ENCODE assay signal across 25 mouse cellular contexts in genomic region chr6:39369631-39370030, GRCm38 (mm10). TPM values are rescaled to one million over a fixed set of nuclear protein-coding genes. Genes with fewer than 3 reads are reported as not detected.
DNase-seq lines count a peak whose midpoint lies in the region; ATAC-seq and TF ChIP-seq lines count a peak whose summit lies in the region.
"Had no signal": no experiment of that assay in that cellular context is flagged by ENCODE, and none has a peak within 500 bp of the region (broad histone marks: within the 10 kb centered on the region; RNA-seq: fewer than 3 reads in every experiment).

No protein-coding gene starts in this region.

- WGBS in forebrain, embryonic 16.5 days = 48% methylated on average over 3 of the region's 3 CpGs
- WGBS in forebrain, embryonic 11.5 days = 88% methylated on average over 3 of the region's 3 CpGs
- whole genome bisulfite sequencing in midbrain, embryonic 11.5 days = 87% methylated on average over 3 of the region's 3 CpGs
- WGBS in midbrain, postnatal 0 days = 77% methylated on average over 3 of the region's 3 CpGs
- WGBS in embryonic facial prominence, embryonic 15.5 days = 29% methylated on average over 3 of the region's 3 CpGs

- TF ChIP-seq POLR2A in MEL (IDR thresholded peaks at IDR 0.05; ENCODE audit: control insufficient read depth in 1 of 2, insufficient read depth in 1 of 2, low read depth in 1 of 2, low read length in 2 of 2, poor library complexity in 1 of 2) = no peak

- H3K9ac ChIP-seq in forebrain, embryonic 16.5 days (replicated peaks; ENCODE audit: low read depth, low read length) = no peak overlapping the region
- H3K9ac ChIP-seq in forebrain, embryonic 11.5 days (ENCODE audit: low read length) = no peak overlapping the region
- no peak overlapping the region for H3K9ac ChIP-seq in midbrain, embryonic 11.5 days (ENCODE audit: low read length)
- no peak overlapping the region for H3K9ac ChIP-seq in midbrain, postnatal 0 days (replicated peaks; ENCODE audit: low read length, poor library complexity, severe bottlenecking)
- no peak overlapping the region for H3K9ac ChIP-seq in MEL (ENCODE audit: control insufficient read depth, low read depth, low read length, poor library complexity, severe bottlenecking)
- no peak overlapping the region for H3K9ac ChIP-seq in embryonic facial prominence, embryonic 15.5 days
- H3K9ac ChIP-seq: embryonic facial prominence, embryonic 13.5 days; forebrain, embryonic 13.5 days; forebrain, embryonic 15.5 days had no signal

- no peaks in the 10 kb centered on the region for H3K27me3 ChIP-seq in forebrain, embryonic 16.5 days (replicated peaks; ENCODE audit: control insufficient read depth, insufficient read depth, low read length)
- H3K27me3 ChIP-seq in forebrain, embryonic 11.5 days (ENCODE audit: control insufficient read depth, insufficient read depth, low read length) = no peaks in the 10 kb centered on the region
- no peaks in the 10 kb centered on the region for H3K27me3 ChIP-seq in midbrain, embryonic 11.5 days (ENCODE audit: control insufficient read depth, insufficient read depth, low read length)
- H3K27me3 ChIP-seq in midbrain, postnatal 0 days (ENCODE audit: insufficient read depth, low read length) = no peaks in the 10 kb centered on the region
- no peaks in the 10 kb centered on the region for H3K27me3 ChIP-seq in MEL (ENCODE audit: control insufficient read depth in 1 of 2, insufficient read depth in 2 of 2, low read length in 2 of 2)
- H3K27me3 ChIP-seq in embryonic facial prominence, embryonic 15.5 days = no peaks in the 10 kb centered on the region
- H3K27me3 ChIP-seq: embryonic facial prominence, embryonic 13.5 days; forebrain, embryonic 13.5 days; forebrain, embryonic 15.5 days; Patski had no signal

- H3K4me2 ChIP-seq in forebrain, embryonic 16.5 days (ENCODE audit: low read length) = no peak overlapping the region
- no peak overlapping the region for H3K4me2 ChIP-seq in forebrain, embryonic 11.5 days (ENCODE audit: low read depth, low read length, severe bottlenecking)
- no peak overlapping the region for H3K4me2 ChIP-seq in midbrain, embryonic 11.5 days
- H3K4me2 ChIP-seq in midbrain, postnatal 0 days (ENCODE audit: low read depth, low read length, poor library complexity, severe bottlenecking) = no peak overlapping the region
- H3K4me2 ChIP-seq in embryonic facial prominence, embryonic 15.5 days (replicated peaks) = no peak overlapping the region
- H3K4me2 ChIP-seq: embryonic facial prominence, embryonic 13.5 days; forebrain, embryonic 13.5 days; forebrain, embryonic 15.5 days had no signal

- TF ChIP-seq RAD21 in MEL (IDR thresholded peaks at IDR 0.05; ENCODE audit: low read depth, low read length) = no peak

- no peaks in the 10 kb centered on the region for H3K9me3 ChIP-seq in forebrain, embryonic 16.5 days (ENCODE audit: control insufficient read depth, low read length)
- H3K9me3 ChIP-seq in forebrain, embryonic 11.5 days (ENCODE audit: control insufficient read depth, low read length) = no peaks in the 10 kb centered on the region
- no peaks in the 10 kb centered on the region for H3K9me3 ChIP-seq in midbrain, embryonic 11.5 days (ENCODE audit: control insufficient read depth, low read length)
- H3K9me3 ChIP-seq in midbrain, postnatal 0 days (ENCODE audit: low read length) = no peaks in the 10 kb centered on the region
- no peaks in the 10 kb centered on the region for H3K9me3 ChIP-seq in MEL (replicated peaks; ENCODE audit: insufficient read depth, low read length)
- H3K9me3 ChIP-seq in embryonic facial prominence, embryonic 15.5 days (replicated peaks) = no peaks in the 10 kb centered on the region
- H3K9me3 ChIP-seq: embryonic facial prominence, embryonic 13.5 days; forebrain, embryonic 10.5 days; forebrain, embryonic 13.5 days; forebrain, embryonic 15.5 days had no signal

- H3K4me3 ChIP-seq in forebrain, embryonic 16.5 days (replicated peaks; ENCODE audit: low read length) = no peak overlapping the region
- no peak overlapping the region for H3K4me3 ChIP-seq in forebrain, embryonic 11.5 days (ENCODE audit: low read depth, low read length)
- H3K4me3 ChIP-seq in midbrain, embryonic 11.5 days (ENCODE audit: low read depth, low read length) = no peak overlapping the region
- H3K4me3 ChIP-seq in midbrain, postnatal 0 days (ENCODE audit: low read depth, low read length) = no peak overlapping the region
- no peak overlapping the region for H3K4me3 ChIP-seq in MEL (ENCODE audit: control insufficient read depth in 1 of 2, insufficient read depth in 1 of 2, low read depth in 2 of 2, low read length in 2 of 2)
- no peak overlapping the region for H3K4me3 ChIP-seq in embryonic facial prominence, embryonic 15.5 days (replicated peaks)
- H3K4me3 ChIP-seq: embryonic facial prominence, embryonic 13.5 days; erythroblast, embryonic 14.5 days; forebrain, embryonic 10.5 days; forebrain, embryonic 13.5 days; forebrain, embryonic 15.5 days had no signal

- H3K36me3 ChIP-seq in forebrain, embryonic 16.5 days (ENCODE audit: control insufficient read depth, insufficient read depth) = peaks cover 4% of the 10 kb centered on the region
- H3K36me3 ChIP-seq in forebrain, embryonic 11.5 days (ENCODE audit: control insufficient read depth, insufficient read depth, low read length) = no peaks in the 10 kb centered on the region; the same call in 1 of the 2 replicates
- H3K36me3 ChIP-seq in midbrain, embryonic 11.5 days (ENCODE audit: control insufficient read depth, insufficient read depth, low read length) = no peaks in the 10 kb centered on the region
- no peaks in the 10 kb centered on the region for H3K36me3 ChIP-seq in midbrain, postnatal 0 days (ENCODE audit: insufficient read depth, low read length)
- H3K36me3 ChIP-seq in MEL (ENCODE audit: control insufficient read depth in 1 of 2, insufficient read depth in 2 of 2, low read length in 2 of 2) = peaks cover 0 to 2% of the 10 kb centered on the region in 2 experiments; a peak in 1 of 4 replicates
- H3K36me3 ChIP-seq in embryonic facial prominence, embryonic 15.5 days = peaks cover 18% of the 10 kb centered on the region

- no peaks in the 10 kb centered on the region for H3K79me2 ChIP-seq in MEL (ENCODE audit: control insufficient read depth, insufficient read depth, low read length, poor library complexity)

- TF ChIP-seq CTCF in midbrain, postnatal 0 days (IDR thresholded peaks at IDR 0.05) = no peak
- TF ChIP-seq CTCF in MEL (IDR thresholded peaks at IDR 0.05 in 2 of 3, conservative IDR thresholded peaks at IDR 0.05 in 1 of 3; ENCODE audit: control insufficient read depth in 1 of 3, insufficient read depth in 1 of 3, low read depth in 2 of 3, low read length in 3 of 3, poor library complexity in 1 of 3, severe bottlenecking in 1 of 3) = no peak

- no peak for TF ChIP-seq EP300 in MEL (IDR thresholded peaks at IDR 0.05; ENCODE audit: low read depth in 1 of 2, low read length in 2 of 2)

- no peak for DNase-seq in forebrain, embryonic 11.5 days (ENCODE audit: low spot score)
- DNase-seq in midbrain, embryonic 11.5 days (ENCODE audit: low spot score, missing footprints) = peak; percentile 26
- no peak for DNase-seq in midbrain, postnatal 0 days (ENCODE audit: low spot score)
- DNase-seq in MEL (ENCODE audit: low read depth, low spot score) = no peak
- DNase-seq in adrenal gland, postnatal 25 days = no peak
- no peak for DNase-seq in cerebellum, adult 18-20 months
- DNase-seq: adrenal gland, adult 8-10 months; adrenal gland, postnatal 14 days; cerebellum, adult 11 months; cerebellum, adult 2 months; cerebellum, adult 9-10 months; cerebellum, postnatal 10 days; cerebellum, postnatal 25 days had no signal

- peak; percentile 47; the same call in 1 of the 2 replicates for ATAC-seq in forebrain, embryonic 16.5 days
- ATAC-seq in forebrain, embryonic 11.5 days (replicated peaks; ENCODE audit: low FRiP score) = no peak
- ATAC-seq in midbrain, embryonic 11.5 days (ENCODE audit: low FRiP score) = no peak
- ATAC-seq in midbrain, postnatal 0 days (ENCODE audit: low FRiP score) = no peak
- ATAC-seq in embryonic facial prominence, embryonic 15.5 days (ENCODE audit: insufficient number of reproducible peaks, low FRiP score, low TSS enrichment, low read depth) = peak; percentile 55; the same call in 1 of the 2 replicates
- ATAC-seq: activated CD4-positive, CD25-positive, alpha-beta regulatory T cell, adult 4 months; forebrain, embryonic 13.5 days; forebrain, embryonic 15.5 days; Patski had no signal

- H3K27ac ChIP-seq in forebrain, embryonic 16.5 days (ENCODE audit: low read length) = no peak overlapping the region
- H3K27ac ChIP-seq in forebrain, embryonic 11.5 days (ENCODE audit: low read depth, low read length) = no peak overlapping the region
- H3K27ac ChIP-seq in midbrain, embryonic 11.5 days (ENCODE audit: low read depth, low read length) = no peak overlapping the region
- H3K27ac ChIP-seq in midbrain, postnatal 0 days (ENCODE audit: low read depth, low read length) = no peak overlapping the region
- no peak overlapping the region for H3K27ac ChIP-seq in MEL (ENCODE audit: control insufficient read depth, low read depth, low read length)
- no peak overlapping the region for H3K27ac ChIP-seq in embryonic facial prominence, embryonic 15.5 days (replicated peaks)
- H3K27ac ChIP-seq: embryonic facial prominence, embryonic 13.5 days; forebrain, embryonic 10.5 days; forebrain, embryonic 13.5 days; forebrain, embryonic 15.5 days had no signal

- H3K4me1 ChIP-seq in forebrain, embryonic 16.5 days (replicated peaks; ENCODE audit: control insufficient read depth, insufficient read depth, low read length) = no peaks in the 10 kb centered on the region
- H3K4me1 ChIP-seq in forebrain, embryonic 11.5 days (replicated peaks; ENCODE audit: control insufficient read depth, insufficient read depth, low read length) = no peaks in the 10 kb centered on the region
- no peaks in the 10 kb centered on the region for H3K4me1 ChIP-seq in midbrain, embryonic 11.5 days (ENCODE audit: control insufficient read depth, insufficient read depth, low read length)
- no peaks in the 10 kb centered on the region for H3K4me1 ChIP-seq in midbrain, postnatal 0 days (ENCODE audit: insufficient read depth, low read length)
- H3K4me1 ChIP-seq in MEL (ENCODE audit: control insufficient read depth in 1 of 2, insufficient read depth in 2 of 2, low read length in 2 of 2) = no peaks in the 10 kb centered on the region
- peaks cover 26% of the 10 kb centered on the region for H3K4me1 ChIP-seq in embryonic facial prominence, embryonic 15.5 days
- H3K4me1 ChIP-seq: forebrain, embryonic 10.5 days; forebrain, embryonic 13.5 days had no signal

RNA-seq across cellular contexts. Expression of gene Slc37a3, which starts 7.8 kb away (rescaled TPM):
- 69.3 and 76.8 TPM in 2 replicates for polyA plus RNA-seq in forebrain, embryonic 16.5 days (2015; fragmentation: Nextera tagmentation; extraction: Ambion mirVana)
- polyA plus RNA-seq in forebrain, embryonic 11.5 days (2014; fragmentation: Nextera tagmentation; extraction: Ambion mirVana) = 36.7 and 39.4 TPM in 2 replicates
- 43.6 and 50.7 TPM in 2 replicates for polyA plus RNA-seq in midbrain, embryonic 11.5 days (2014; fragmentation: Nextera tagmentation; extraction: Ambion mirVana)
- 38.1 and 46.8 TPM in 2 replicates for total RNA-seq in midbrain, postnatal 0 days (2014; rRNA removed)
- 54.6 and 55.4 TPM in 2 replicates for polyA plus RNA-seq in midbrain, postnatal 0 days (2015; fragmentation: Nextera tagmentation; extraction: Ambion mirVana)
- 4.9 and 5.9 TPM in 2 replicates for total RNA-seq in MEL (2012; rRNA removed)
- 10 to 100 TPM in 1 of 2 experiments, not detected in 1; 12.0 TPM for polyA plus RNA-seq in MEL (2012; ENCODE audit: insufficient read depth in 1 of 2, insufficient read length in 2 of 2, low read depth in 1 of 2, low replicate concordance in 2 of 2, missing spikeins in 1 of 2)
- 53.3 and 60.3 TPM in 2 replicates for polyA plus RNA-seq in embryonic facial prominence, embryonic 15.5 days (2015; fragmentation: Nextera tagmentation; extraction: Ambion mirVana)
- total RNA-seq in adrenal gland, postnatal 25 days (2021) = 29.0 and 40.6 TPM in 2 replicates

RNA-seq across cellular contexts. Expression of gene Rab19, which starts 11.3 kb away (rescaled TPM):
- 0.20 and 0.30 TPM in 2 replicates for polyA plus RNA-seq in forebrain, embryonic 16.5 days (2015; fragmentation: Nextera tagmentation; extraction: Ambion mirVana)
- polyA plus RNA-seq in forebrain, embryonic 11.5 days (2014; fragmentation: Nextera tagmentation; extraction: Ambion mirVana) = 0.28 and 0.55 TPM in 2 replicates
- polyA plus RNA-seq in midbrain, embryonic 11.5 days (2014; fragmentation: Nextera tagmentation; extraction: Ambion mirVana) = 0.23 and 0.30 TPM in 2 replicates
- 0.24 TPM in 1 of 2 replicates, not detected in the other for total RNA-seq in midbrain, postnatal 0 days (2014; rRNA removed)
- 0.25 TPM in 1 of 2 replicates, not detected in the other for polyA plus RNA-seq in midbrain, postnatal 0 days (2015; fragmentation: Nextera tagmentation; extraction: Ambion mirVana)
- total RNA-seq in MEL (2012; rRNA removed) = 0.13 TPM in 1 of 2 replicates, not detected in the other
- under 1 TPM in 1 of 2 experiments, not detected in 1; 0.10 TPM for polyA plus RNA-seq in MEL (2012; ENCODE audit: insufficient read depth in 1 of 2, insufficient read length in 2 of 2, low read depth in 1 of 2, low replicate concordance in 2 of 2, missing spikeins in 1 of 2)
- 1.5 and 1.7 TPM in 2 replicates for polyA plus RNA-seq in embryonic facial prominence, embryonic 15.5 days (2015; fragmentation: Nextera tagmentation; extraction: Ambion mirVana)
- total RNA-seq in adrenal gland, postnatal 25 days (2021) = 0.52 and 1.2 TPM in 2 replicates
- total RNA-seq: adrenal gland, adult 18-20 months had no signal
- polyA plus RNA-seq: C2C12; cortical plate, adult 2 months; erythroblast, embryonic 14.5 days had no signal

RNA-seq across cellular contexts. Expression of gene Mkrn1, which starts 50.6 kb away (rescaled TPM):
- 240 and 244 TPM in 2 replicates for polyA plus RNA-seq in forebrain, embryonic 16.5 days (2015; fragmentation: Nextera tagmentation; extraction: Ambion mirVana)
- polyA plus RNA-seq in forebrain, embryonic 11.5 days (2014; fragmentation: Nextera tagmentation; extraction: Ambion mirVana) = 91.9 and 92.6 TPM in 2 replicates
- polyA plus RNA-seq in midbrain, embryonic 11.5 days (2014; fragmentation: Nextera tagmentation; extraction: Ambion mirVana) = 128 and 131 TPM in 2 replicates
- total RNA-seq in midbrain, postnatal 0 days (2014; rRNA removed) = 201 and 269 TPM in 2 replicates
- 232 and 238 TPM in 2 replicates for polyA plus RNA-seq in midbrain, postnatal 0 days (2015; fragmentation: Nextera tagmentation; extraction: Ambion mirVana)
- total RNA-seq in MEL (2012; rRNA removed) = 58.1 and 60.4 TPM in 2 replicates
- 10 to 100 TPM in 1 of 2 experiments, not detected in 1; 57.4 TPM for polyA plus RNA-seq in MEL (2012; ENCODE audit: insufficient read depth in 1 of 2, insufficient read length in 2 of 2, low read depth in 1 of 2, low replicate concordance in 2 of 2, missing spikeins in 1 of 2)
- 59.5 and 64.3 TPM in 2 replicates for polyA plus RNA-seq in embryonic facial prominence, embryonic 15.5 days (2015; fragmentation: Nextera tagmentation; extraction: Ambion mirVana)
- total RNA-seq in adrenal gland, postnatal 25 days (2021) = 70.6 and 103 TPM in 2 replicates

Comparison
In these comparisons a context has a peak if more than half of its experiments do, and no peak if none do; other contexts are left out.
1. ATAC-seq: peak in forebrain, embryonic 16.5 days (single experiment) and embryonic facial prominence, embryonic 15.5 days (single experiment); none in forebrain, embryonic 11.5 days (single experiment), midbrain, embryonic 11.5 days (single experiment) and midbrain, postnatal 0 days (single experiment).